Mouse (Mus musculus) myocyte (in vitro differentiated cells): ENCODE results near the gene Nsf.

Source experiments
- CEBPB ChIP-seq: IDR thresholded peaks from 2 replicates; pipeline ENCODE4 v1.6.1; 2011; ENCODE audit warnings: mild to moderate bottlenecking, moderate library complexity; ENCODE audit not compliant: poor library complexity, insufficient read depth, severe bottlenecking
- E2F4 ChIP-seq: IDR thresholded peaks from one replicate; pipeline ENCODE4 v1.6.1; 2011; ENCODE audit warnings: mild to moderate bottlenecking, control low read depth, moderate library complexity; ENCODE audit not compliant: insufficient read depth
- MAX ChIP-seq: IDR thresholded peaks from one replicate; pipeline ENCODE4 v1.6.1; 2011; ENCODE audit warnings: low read depth, mild to moderate bottlenecking, control low read depth
- MYOD1 ChIP-seq, 3 experiments: IDR thresholded peaks; one replicate each; pipeline ENCODE4 v1.6.1; 2011; ENCODE audit warnings: control low read depth in 2 of 3, low read depth in 2 of 3, mild to moderate bottlenecking in 2 of 3, moderate library complexity in 1 of 3; ENCODE audit not compliant: insufficient read length in 2 of 3, control insufficient read depth in 1 of 3
- POLR2A ChIP-seq: IDR thresholded peaks from one replicate; pipeline ENCODE4 v1.6.1; 2011; ENCODE audit warnings: low read depth, mild to moderate bottlenecking, control low read depth, moderate library complexity; ENCODE audit not compliant: insufficient read length
- POLR2AphosphoS2 ChIP-seq: IDR thresholded peaks from one replicate; pipeline ENCODE4 v1.6.1; 2011; ENCODE audit warnings: low read depth, control low read depth; ENCODE audit not compliant: insufficient read length
- TCF12 ChIP-seq: IDR thresholded peaks from one replicate; pipeline ENCODE4 v1.6.1; 2011; ENCODE audit warnings: mild to moderate bottlenecking, control low read depth; ENCODE audit not compliant: poor library complexity, insufficient read depth, severe bottlenecking
- TCF3 ChIP-seq: IDR thresholded peaks from one replicate; pipeline ENCODE4 v1.6.1; 2011; ENCODE audit warnings: low read depth, control low read depth; ENCODE audit not compliant: insufficient read length
- USF1 ChIP-seq: IDR thresholded peaks from one replicate; pipeline ENCODE4 v1.6.1; 2011; ENCODE audit warnings: low read depth, mild to moderate bottlenecking, control low read depth, moderate library complexity

DNA sequence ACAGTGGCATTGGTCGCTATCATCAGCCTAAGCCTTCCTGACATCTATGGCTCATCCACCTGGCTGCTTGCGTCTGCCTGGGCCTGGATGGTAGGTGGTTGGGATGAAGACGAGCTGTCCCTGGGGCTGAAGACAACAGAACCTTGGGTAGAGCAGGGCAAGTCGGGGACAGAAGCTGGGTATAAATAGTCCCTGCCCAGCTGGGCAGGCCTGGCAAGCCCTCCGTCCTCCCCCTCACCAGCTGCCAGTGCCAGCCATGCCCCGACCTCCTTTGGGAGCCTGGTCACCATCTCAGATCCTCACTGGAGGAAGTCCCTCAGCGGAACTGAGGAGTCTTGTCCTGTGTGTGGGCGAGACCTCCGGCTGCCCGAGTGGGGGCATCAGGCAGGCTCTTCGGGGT is 149.7 kb downstream of the Nsf start:
- TF ChIP-seq E2F4 (no peak), USF1 (no peak), TCF12 (peak; percentile 39), POLR2A (peak; percentile 38), TCF3 (peak; percentile 21), MAX (no peak), CEBPB (no peak), MYOD1 (IDR thresholded peaks at IDR 0.05; ENCODE audit: control insufficient read depth in 1 of 3, insufficient read length in 2 of 3, low read depth in 2 of 3) (peak in 2 of 3 experiments; percentile 86 to 97), POLR2AphosphoS2 (no peak)
